Mouse (Mus musculus): ENCODE results near the gene Ros1.

GRCm38 (mm10) chr10:52182878-52183277, 12.2 kb downstream of the Ros1 start:
- no peak for TF ChIP-seq CTCF (IDR thresholded peaks at IDR 0.05; ENCODE audit: low read depth, low read length)
- no peak for TF ChIP-seq POLR2A (IDR thresholded peaks at IDR 0.05; ENCODE audit: borderline replicate concordance, low read depth, low read length)

All from bone marrow macrophage, adult 2 months (primary cell).